9 mouse cellular contexts compared by ENCODE assay signal in the genomic region with DNA sequence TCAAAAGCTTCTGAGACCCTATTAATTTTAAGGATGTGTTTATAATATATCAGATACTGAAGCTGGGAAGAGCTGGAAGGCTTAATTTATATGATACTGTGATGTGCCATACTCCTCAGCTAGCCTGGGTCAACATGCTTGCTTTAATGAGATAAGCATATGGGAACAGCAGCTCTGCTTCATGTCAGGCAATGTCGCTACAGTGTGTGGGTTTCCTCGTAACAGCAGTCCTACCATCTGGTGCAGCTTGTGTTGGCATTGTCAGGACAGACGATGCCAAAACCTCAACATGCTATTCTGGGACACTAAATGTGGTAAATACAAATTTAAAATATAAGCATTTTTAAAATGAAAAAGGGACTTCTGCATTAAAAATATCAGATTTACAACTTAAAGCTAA. TPM values are rescaled to one million over a fixed set of nuclear protein-coding genes. Genes with fewer than 3 reads are reported as not detected.
DNase-seq lines count a peak whose midpoint lies in the region; ATAC-seq lines count a peak whose summit lies in the region.
"Had no signal": no experiment of that assay in that cellular context is flagged by ENCODE, and none has a peak within 500 bp of the region (broad histone marks: within the 10 kb centered on the region; RNA-seq: fewer than 3 reads in every experiment).

No protein-coding gene starts in this region.

- H3K4me2 ChIP-seq in forebrain, embryonic 13.5 days: no peak overlapping the region
- H3K4me2 ChIP-seq in forebrain, embryonic 11.5 days (ENCODE audit: low read depth, low read length, severe bottlenecking): no peak overlapping the region
- H3K4me2 ChIP-seq in neural tube, embryonic 15.5 days: no peak overlapping the region
- no peak overlapping the region for H3K4me2 ChIP-seq in kidney, embryonic 16.5 days (replicated peaks; ENCODE audit: low read depth, low read length)

- 62% methylated on average over 3 of the region's 3 CpGs for WGBS in forebrain, embryonic 13.5 days
- 86% methylated on average over 3 of the region's 3 CpGs for WGBS in forebrain, embryonic 11.5 days
- 62% methylated on average over 3 of the region's 3 CpGs for WGBS in neural tube, embryonic 15.5 days
- 65% methylated on average over 3 of the region's 3 CpGs for WGBS in kidney, embryonic 16.5 days

- H3K36me3 ChIP-seq in forebrain, embryonic 13.5 days (ENCODE audit: poor library complexity, severe bottlenecking): no peaks in the 10 kb centered on the region
- H3K36me3 ChIP-seq in forebrain, embryonic 11.5 days (ENCODE audit: control insufficient read depth, insufficient read depth, low read length): no peaks in the 10 kb centered on the region
- H3K36me3 ChIP-seq in neural tube, embryonic 15.5 days: no peaks in the 10 kb centered on the region
- H3K36me3 ChIP-seq in kidney, embryonic 16.5 days (ENCODE audit: insufficient read depth, low read length): no peaks in the 10 kb centered on the region

- H3K9me3 ChIP-seq in forebrain, embryonic 13.5 days (replicated peaks): no peaks in the 10 kb centered on the region
- no peaks in the 10 kb centered on the region for H3K9me3 ChIP-seq in forebrain, embryonic 11.5 days (ENCODE audit: control insufficient read depth, low read length)
- H3K9me3 ChIP-seq in neural tube, embryonic 15.5 days (replicated peaks): no peaks in the 10 kb centered on the region
- no peaks in the 10 kb centered on the region for H3K9me3 ChIP-seq in kidney, embryonic 16.5 days (ENCODE audit: low read length)

- H3K4me1 ChIP-seq in forebrain, embryonic 13.5 days: peaks cover 6% of the 10 kb centered on the region; the same call in 1 of the 2 replicates
- H3K4me1 ChIP-seq in forebrain, embryonic 11.5 days (replicated peaks; ENCODE audit: control insufficient read depth, insufficient read depth, low read length): no peaks in the 10 kb centered on the region
- no peaks in the 10 kb centered on the region for H3K4me1 ChIP-seq in neural tube, embryonic 15.5 days
- no peaks in the 10 kb centered on the region for H3K4me1 ChIP-seq in kidney, embryonic 16.5 days (ENCODE audit: insufficient read depth, low read length)

- no peak for DNase-seq in forebrain, embryonic 11.5 days (ENCODE audit: low spot score)
- peak; percentile 42 to 61 for DNase-seq in cerebellum, postnatal 25 days
- DNase-seq in layer of hippocampus, postnatal 25 days (ENCODE audit: extremely low spot score in 1 of 2, low spot score in 1 of 2): peak; percentile 38 to 59
- DNase-seq in right cerebral cortex, adult 2 months (ENCODE audit: low spot score in 2 of 2): peak; percentile 74 to 76
- DNase-seq in adrenal gland, postnatal 14 days: no peak
- DNase-seq: heart, postnatal 36 days had no signal

- 0 out of 2 replicates have a peak overlapping the region, but pooled peaks have one; percentile 14 for H3K27ac ChIP-seq in forebrain, embryonic 13.5 days
- no peak overlapping the region for H3K27ac ChIP-seq in forebrain, embryonic 11.5 days (ENCODE audit: low read depth, low read length)
- H3K27ac ChIP-seq in neural tube, embryonic 15.5 days (replicated peaks): no peak overlapping the region
- no peak overlapping the region for H3K27ac ChIP-seq in kidney, embryonic 16.5 days (ENCODE audit: low read length)

- ATAC-seq in forebrain, embryonic 13.5 days: peak; percentile 88; the same call in 1 of the 2 replicates
- ATAC-seq in forebrain, embryonic 11.5 days (replicated peaks; ENCODE audit: low FRiP score): no peak
- no peak for ATAC-seq in neural tube, embryonic 15.5 days (ENCODE audit: low FRiP score)
- no peak for ATAC-seq in kidney, embryonic 16.5 days (ENCODE audit: low FRiP score, low TSS enrichment)

- H3K4me3 ChIP-seq in forebrain, embryonic 13.5 days: no peak overlapping the region
- no peak overlapping the region for H3K4me3 ChIP-seq in forebrain, embryonic 11.5 days (ENCODE audit: low read depth, low read length)
- H3K4me3 ChIP-seq in neural tube, embryonic 15.5 days (replicated peaks): no peak overlapping the region
- H3K4me3 ChIP-seq in kidney, embryonic 16.5 days (ENCODE audit: low read length): no peak overlapping the region

- no peak overlapping the region for H3K9ac ChIP-seq in forebrain, embryonic 13.5 days
- H3K9ac ChIP-seq in forebrain, embryonic 11.5 days (ENCODE audit: low read length): no peak overlapping the region
- no peak overlapping the region for H3K9ac ChIP-seq in neural tube, embryonic 15.5 days (replicated peaks)
- no peak overlapping the region for H3K9ac ChIP-seq in kidney, embryonic 16.5 days (replicated peaks; ENCODE audit: low read length)

- no peaks in the 10 kb centered on the region for H3K27me3 ChIP-seq in forebrain, embryonic 13.5 days
- H3K27me3 ChIP-seq in forebrain, embryonic 11.5 days (ENCODE audit: control insufficient read depth, insufficient read depth, low read length): no peaks in the 10 kb centered on the region
- H3K27me3 ChIP-seq in neural tube, embryonic 15.5 days (replicated peaks): no peaks in the 10 kb centered on the region
- no peaks in the 10 kb centered on the region for H3K27me3 ChIP-seq in kidney, embryonic 16.5 days (ENCODE audit: insufficient read depth, low read length)

RNA-seq across cellular contexts. Expression of a gene that starts 40.9 kb away (rescaled TPM):
- polyA plus RNA-seq in forebrain, embryonic 13.5 days (2015; fragmentation: Nextera tagmentation; extraction: Ambion mirVana): 57.0 and 61.3 TPM in 2 replicates
- polyA plus RNA-seq in forebrain, embryonic 11.5 days (2014; fragmentation: Nextera tagmentation; extraction: Ambion mirVana): 76.7 and 80.0 TPM in 2 replicates
- 100 to 1,000 TPM; 141 to 143 TPM for total RNA-seq in layer of hippocampus, postnatal 25 days (2021)
- 61.0 and 63.6 TPM in 2 replicates for polyA plus RNA-seq in neural tube, embryonic 15.5 days (2015; fragmentation: Nextera tagmentation; extraction: Ambion mirVana)
- 95.5 and 98.6 TPM in 2 replicates for total RNA-seq in adrenal gland, postnatal 14 days (2021)
- 79.5 and 88.4 TPM in 2 replicates for polyA plus RNA-seq in kidney, embryonic 16.5 days (2015; fragmentation: Nextera tagmentation; extraction: Ambion mirVana)

Comparison
In these comparisons a context has a peak if more than half of its experiments do, and no peak if none do; other contexts are left out.
1. DNase-seq: peak in cerebellum, postnatal 25 days (2 of 2), layer of hippocampus, postnatal 25 days (2 of 2) and right cerebral cortex, adult 2 months (2 of 2); none in forebrain, embryonic 11.5 days (single experiment) and adrenal gland, postnatal 14 days (single experiment).